Mouse (Mus musculus) liver, embryonic 16.5 days (tissue): Measurements from ENCODE around the gene Micall2. TPM values are rescaled to one million over a fixed set of nuclear protein-coding genes. Genes with fewer than 3 reads are reported as not detected.

Source experiments
- ATAC-seq: fragments of 200-750 bp; cut with Nextera tagmentation; 2 replicates; pipeline ENCODE4 v1.8.0; 2017; ENCODE audit warnings: low read depth, mild to moderate bottlenecking, moderate number of reproducible peaks, moderate library complexity
- H3K27ac ChIP-seq: fragments of 300-500 bp; sonication (generic); 2 replicates; pipeline ENCODE4 v1.5.1; 2014; ENCODE audit warnings: mild to moderate bottlenecking, low read length
- H3K27me3 ChIP-seq: fragments of 300-500 bp; sonication (generic); 2 replicates; pipeline ENCODE4 v1.6.1; 2014; ENCODE audit warnings: low read depth, low read length, mixed read lengths; ENCODE audit not compliant: control insufficient read depth, insufficient read depth
- H3K36me3 ChIP-seq: fragments of 300-500 bp; sonication (generic); 2 replicates; pipeline ENCODE4 v1.6.1; 2014; ENCODE audit warnings: mild to moderate bottlenecking; ENCODE audit not compliant: control insufficient read depth, insufficient read depth
- H3K4me1 ChIP-seq: fragments of 300-500 bp; sonication (generic); 2 replicates; pipeline ENCODE4 v1.6.1; 2014; ENCODE audit warnings: low read depth, low read length, mixed read lengths; ENCODE audit not compliant: control insufficient read depth
- H3K4me2 ChIP-seq: fragments of 300-500 bp; sonication (generic); 2 replicates; pipeline ENCODE4 v1.6.1; 2014; ENCODE audit warnings: low read depth, low read length, mixed read lengths
- H3K4me3 ChIP-seq: fragments of 300-500 bp; sonication (generic); 2 replicates; pipeline ENCODE4 v1.5.1; 2014; ENCODE audit warnings: low read depth, mild to moderate bottlenecking, low read length
- H3K9ac ChIP-seq: fragments of 300-500 bp; sonication (generic); 2 replicates; pipeline ENCODE4 v1.6.1; 2014; ENCODE audit warnings: low read depth, low read length
- H3K9me3 ChIP-seq: fragments of 300-500 bp; sonication (generic); replicated peaks from 2 replicates; pipeline ENCODE4 v1.6.1; 2016; ENCODE audit warnings: low read length; ENCODE audit not compliant: control insufficient read depth
- WGBS: fragments of 180-500 bp; shearing (Covaris S2); extraction: QIAGEN DNeasy Blood & Tissue Kit; methylation state at CpG from one replicate; pipeline ENCODE4 v1.1.7; 2014; ENCODE audit not compliant: insufficient replicate concordance; 5-methylcytosine and 5-hydroxymethylcytosine counted together
- polyA plus RNA-seq: library from polyadenylated mRNA; unstranded; fragments of >200 nt; fragmentation: Nextera tagmentation; extraction: Ambion mirVana; gene quantifications from 2 replicates; pipeline ENCODE4 v1.2.1, GENCODE M21; 2015

Gene Micall2
- 10.4 and 11.1 TPM in 2 replicates for polyA plus RNA-seq

DNA sequence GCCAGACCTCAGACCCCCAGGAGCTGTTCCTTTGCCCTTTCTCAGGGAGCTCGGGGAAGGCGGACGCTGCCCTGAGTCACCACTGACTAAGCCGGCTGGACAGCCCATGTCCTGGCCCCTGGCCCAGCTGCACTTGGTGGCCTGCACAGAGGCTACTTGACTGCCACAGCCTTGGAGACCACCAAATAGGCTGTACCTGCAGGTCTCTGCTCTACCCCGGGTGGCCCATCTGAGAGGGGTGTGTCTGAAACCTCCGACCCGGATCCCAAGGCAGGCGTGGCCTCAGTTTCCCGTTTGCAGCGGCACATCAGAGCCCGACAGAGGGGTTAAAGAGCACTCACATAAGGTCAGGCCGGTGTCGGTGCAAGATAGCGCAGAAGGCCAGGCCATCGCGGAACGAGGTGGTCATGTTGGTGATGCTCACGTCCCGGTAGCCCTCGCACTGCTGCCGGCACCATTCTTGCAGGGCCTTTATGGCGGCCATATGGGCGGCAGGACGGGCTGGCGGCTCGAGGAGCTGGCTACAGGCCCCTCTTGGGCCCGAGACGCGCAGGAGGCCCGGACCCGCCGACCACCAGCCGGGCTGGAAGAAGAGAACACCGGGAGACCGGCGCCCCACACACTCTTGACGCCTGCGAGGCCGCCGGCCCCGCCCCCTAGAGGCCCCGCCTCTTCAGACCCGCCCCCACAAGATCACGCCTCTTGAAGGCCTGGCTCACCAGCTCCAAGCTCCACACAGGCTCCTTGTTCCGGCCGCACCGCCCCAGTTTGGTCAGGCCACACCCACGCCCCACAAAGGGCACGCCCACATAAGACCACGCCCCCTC, at the start of gene Micall2:
Gene Micall2 (minus strand): TSS at position 660 of the 827 bp plus-strand sequence.
- H3K27me3 ChIP-seq: no peaks in the 10 kb centered on the region
- H3K36me3 ChIP-seq: no peaks in the 10 kb centered on the region
- no peaks in the 10 kb centered on the region for H3K9me3 ChIP-seq
- H3K4me1 ChIP-seq: peaks cover 81% of the 10 kb centered on the region
- peak within 1 kb of the TSS; percentile 68 for H3K4me3 ChIP-seq
- peak; percentile 82 for ATAC-seq
- peak within 1 kb of the TSS; percentile 97 for H3K4me2 ChIP-seq
- H3K27ac ChIP-seq: peak within 1 kb of the TSS; percentile 97
- 2% methylated on average over 49 of the region's 50 CpGs for WGBS
- H3K9ac ChIP-seq: peak within 1 kb of the TSS; percentile 71

- H3K4me3 ChIP-seq: no peak overlapping the region
Observed at GRCm38 (mm10) chr5:139781406-139781805, 45.3 kb upstream of the Micall2 start.

GRCm38 (mm10) chr5:139776966-139777365, 40.8 kb upstream of the Micall2 start:
- H3K9me3 ChIP-seq: no peaks in the 10 kb centered on the region
- H3K27ac ChIP-seq: peak overlapping the region; percentile 48

More at GRCm38 (mm10) chr5:139781406-139781805, 45.3 kb upstream of the Micall2 start:
- no peak for ATAC-seq
- Histone ChIP-seq H3K4me2 (no peak overlapping the region), H3K4me1 (no peaks in the 10 kb centered on the region; the same call in 1 of the 2 replicates), H3K27ac (no peak overlapping the region), H3K9ac (no peak overlapping the region), H3K9me3 (no peaks in the 10 kb centered on the region), H3K27me3 (no peaks in the 10 kb centered on the region), H3K36me3 (no peaks in the 10 kb centered on the region)
- WGBS: 73% methylated on average over 8 of the region's 8 CpGs

DNA sequence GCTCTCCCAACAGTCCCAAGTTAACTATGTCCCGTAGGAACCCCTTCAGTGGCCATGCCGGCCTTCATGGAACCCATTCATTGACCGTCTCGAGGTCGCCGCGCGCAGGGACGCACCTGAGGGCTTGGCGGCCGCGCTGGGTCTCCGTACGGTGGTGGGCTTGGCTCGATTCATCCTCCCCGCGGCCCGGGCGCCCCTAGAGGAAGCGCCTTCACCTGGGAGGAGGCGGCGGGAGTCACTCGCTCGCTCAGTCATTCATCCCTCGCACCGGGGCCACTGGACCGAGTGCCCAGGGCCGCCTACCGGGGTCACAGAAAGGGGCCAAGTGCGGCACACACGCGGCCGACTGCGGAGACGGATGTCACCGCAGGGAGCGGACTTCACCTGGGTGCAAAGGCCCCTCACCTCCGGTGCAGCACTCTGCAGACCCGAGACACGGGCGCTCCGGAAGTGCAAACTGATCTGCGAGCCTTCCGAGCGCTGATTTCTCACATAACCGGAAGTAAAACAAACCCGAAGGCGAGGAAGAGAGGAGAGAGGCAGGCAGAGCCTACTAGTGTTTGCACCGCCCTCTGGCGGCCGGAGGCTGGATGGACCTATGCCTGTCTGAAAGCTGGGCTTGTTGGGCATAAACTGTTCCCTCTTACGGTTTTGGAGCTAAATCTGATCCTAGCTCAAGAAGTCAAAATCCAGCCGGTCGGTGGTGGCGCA, 39.2 kb upstream of the Micall2 start, which contains the start of gene Ints1:
Gene Ints1 (minus strand): TSS at position 459 of the 711 bp plus-strand sequence.
- Histone ChIP-seq H3K27me3 (no peaks in the 10 kb centered on the region), H3K4me2 (peak within 1 kb of the TSS; percentile 83), H3K9ac (peak within 1 kb of the TSS; percentile 76), H3K4me1 (peaks cover 12% of the 10 kb centered on the region), H3K9me3 (no peaks in the 10 kb centered on the region), H3K36me3 (peaks cover 9% of the 10 kb centered on the region; the same call in 1 of the 2 replicates), H3K27ac (peak within 1 kb of the TSS; percentile 50), H3K4me3 (peak within 1 kb of the TSS; percentile 84)
- peak; percentile 93 for ATAC-seq
- WGBS: under 1% methylated on average over 55 of the region's 55 CpGs

More at GRCm38 (mm10) chr5:139776966-139777365, 40.8 kb upstream of the Micall2 start:
- H3K4me3 ChIP-seq: no peak overlapping the region
- peaks cover 12% of the 10 kb centered on the region for H3K4me1 ChIP-seq
- H3K4me2 ChIP-seq: no peak overlapping the region
- ATAC-seq: no peak
- no peaks in the 10 kb centered on the region for H3K27me3 ChIP-seq
- H3K36me3 ChIP-seq: no peaks in the 10 kb centered on the region; the same call in 1 of the 2 replicates
- 30% methylated on average over 5 of the region's 5 CpGs for WGBS
- no peak overlapping the region for H3K9ac ChIP-seq

- 85% methylated on average over 8 of the region's 8 CpGs for WGBS
- H3K4me2 ChIP-seq: no peak overlapping the region
Observed at GRCm38 (mm10) chr5:139768216-139768615, 32.1 kb upstream of the Micall2 start.

GRCm38 (mm10) chr5:139764296-139764695, 28.2 kb upstream of the Micall2 start:
- H3K4me1 ChIP-seq: no peaks in the 10 kb centered on the region
- H3K4me2 ChIP-seq: no peak overlapping the region
- no peaks in the 10 kb centered on the region for H3K27me3 ChIP-seq
- no peak overlapping the region for H3K27ac ChIP-seq
- no peaks in the 10 kb centered on the region for H3K9me3 ChIP-seq
- no peak overlapping the region for H3K4me3 ChIP-seq
- H3K36me3 ChIP-seq: peaks cover 32% of the 10 kb centered on the region
- WGBS: 67% methylated on average over 11 of the region's 11 CpGs
- H3K9ac ChIP-seq: no peak overlapping the region
- ATAC-seq: no peak

More at GRCm38 (mm10) chr5:139768216-139768615, 32.1 kb upstream of the Micall2 start:
- Histone ChIP-seq H3K4me3 (no peak overlapping the region), H3K4me1 (no peaks in the 10 kb centered on the region), H3K27ac (no peak overlapping the region), H3K9me3 (no peaks in the 10 kb centered on the region), H3K36me3 (peaks cover 34% of the 10 kb centered on the region), H3K27me3 (no peaks in the 10 kb centered on the region), H3K9ac (no peak overlapping the region)
- no peak for ATAC-seq

DNA sequence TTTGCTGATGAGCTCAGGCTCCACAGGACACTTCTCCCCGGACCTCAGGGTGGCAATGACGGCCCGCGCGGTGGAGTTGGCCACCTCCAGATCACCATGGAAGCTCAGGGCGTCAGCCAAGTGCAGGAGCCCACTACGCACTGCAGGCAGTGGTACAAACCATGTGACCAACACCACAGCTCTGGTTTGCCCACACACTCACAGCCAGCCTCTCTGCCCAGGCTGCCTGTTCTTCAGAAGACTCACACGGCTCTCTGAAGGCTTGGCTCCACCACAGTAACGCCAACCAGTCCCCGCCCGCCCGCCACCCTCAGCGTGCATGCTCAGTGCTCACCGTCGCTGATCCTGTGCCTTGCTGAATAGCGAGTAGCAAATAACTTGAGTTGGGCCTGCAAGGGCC, 22.0 kb upstream of the Micall2 start:
- no peaks in the 10 kb centered on the region for H3K9me3 ChIP-seq
- H3K4me2 ChIP-seq: no peak overlapping the region
- peaks cover 24% of the 10 kb centered on the region for H3K36me3 ChIP-seq
- no peak overlapping the region for H3K27ac ChIP-seq
- H3K9ac ChIP-seq: no peak overlapping the region
- H3K4me3 ChIP-seq: no peak overlapping the region
- H3K4me1 ChIP-seq: no peaks in the 10 kb centered on the region; the same call in 1 of the 2 replicates
- no peak for ATAC-seq
- 84% methylated on average over 16 of the region's 16 CpGs for WGBS
- H3K27me3 ChIP-seq: no peaks in the 10 kb centered on the region

DNA sequence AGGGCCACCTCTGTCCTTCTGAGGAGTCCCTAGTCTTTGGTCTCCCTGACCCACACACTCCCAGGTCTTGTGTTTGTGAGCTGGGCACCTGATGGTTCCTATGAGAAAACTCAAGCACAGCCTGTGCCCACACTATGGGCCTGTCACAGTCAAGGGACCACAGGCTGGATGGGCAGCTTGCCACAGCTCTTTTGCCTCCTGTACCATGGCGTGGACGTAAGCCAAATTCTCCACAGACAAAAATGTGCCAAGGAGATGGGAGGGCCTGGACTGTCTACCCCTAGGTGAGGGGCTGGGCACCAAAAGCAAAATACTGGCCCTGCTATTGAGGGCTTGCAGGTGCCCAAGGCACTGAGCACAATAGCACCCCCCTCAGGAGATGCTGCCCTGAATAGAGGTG, 20.4 kb upstream of the Micall2 start:
- WGBS: 89% methylated on average over 2 of the region's 2 CpGs
- H3K27me3 ChIP-seq: no peaks in the 10 kb centered on the region
- no peak overlapping the region for H3K4me2 ChIP-seq
- no peak overlapping the region for H3K27ac ChIP-seq
- H3K4me1 ChIP-seq: no peaks in the 10 kb centered on the region; the same call in 1 of the 2 replicates
- no peak overlapping the region for H3K4me3 ChIP-seq
- no peak overlapping the region for H3K9ac ChIP-seq
- no peaks in the 10 kb centered on the region for H3K9me3 ChIP-seq
- peaks cover 12% of the 10 kb centered on the region for H3K36me3 ChIP-seq
- ATAC-seq: no peak
